Mouse (Mus musculus): Measurements from ENCODE around the gene Gtf2ird2. TPM values are rescaled to one million over a fixed set of nuclear protein-coding genes. Genes with fewer than 3 reads are reported as not detected.

Gene Gtf2ird2
- polyA plus RNA-seq (2014; fragmentation: Illumina TruSeq; extraction: RNeasy Lipid Tissue Mini Kit (QIAGEN cat#74804); ENCODE audit: low read depth, low replicate concordance), result 2.5 TPM

DNA sequence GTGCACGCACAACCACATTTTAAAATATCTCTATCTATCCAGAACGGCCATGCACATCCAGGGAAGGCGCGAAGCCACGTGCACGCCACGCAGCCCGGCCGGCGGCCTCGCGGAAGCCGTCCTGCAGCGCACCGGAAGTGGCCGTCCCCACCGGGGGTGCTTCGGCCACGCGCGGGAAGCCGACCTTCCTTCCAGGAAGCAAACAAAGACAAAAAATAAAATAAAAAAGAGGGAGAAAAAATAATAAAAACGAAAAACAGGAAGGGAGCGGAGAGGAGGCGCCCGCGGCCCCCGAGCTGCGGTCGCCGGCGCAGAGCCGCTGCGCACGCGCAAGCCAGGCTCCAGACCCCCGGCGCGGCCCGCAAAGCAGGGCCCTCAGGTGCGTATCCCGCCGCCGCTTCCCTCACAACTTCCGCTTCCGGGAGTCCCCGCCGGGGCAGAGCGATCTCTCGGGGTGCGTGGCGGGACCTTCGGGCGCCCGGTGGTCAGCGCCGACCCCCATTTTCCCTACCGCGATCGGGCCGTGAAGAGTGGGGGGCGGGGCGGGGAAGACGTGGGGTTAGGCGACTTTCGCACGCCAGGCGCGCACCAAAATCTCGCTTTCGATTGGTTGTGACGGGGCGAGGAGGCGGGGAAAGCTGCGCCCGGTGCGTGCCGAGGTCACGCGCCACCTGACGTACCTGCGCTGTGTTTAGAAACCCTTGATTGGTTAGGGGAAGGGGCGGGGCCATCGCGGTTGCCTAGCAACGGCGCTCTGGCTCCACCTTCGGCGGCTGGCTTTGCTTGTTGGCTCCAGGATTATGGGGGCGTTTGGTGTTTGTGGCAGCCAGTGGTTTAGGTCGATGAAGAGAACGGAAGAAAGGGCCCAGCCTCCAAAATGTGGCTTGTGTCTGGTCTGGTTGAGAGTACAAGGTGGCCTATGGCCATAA, at the start of gene Gtf2ird2:
Gene Gtf2ird2, plus strand, starts transcription at position 140 of the 929 bp plus-strand sequence.

GRCm38 (mm10) chr5:134176169-134176881, 7.5 kb upstream of the Gtf2ird2 start, which contains the start of gene Rcc1l:
Gene Rcc1l, minus strand, starts transcription at chr5:134176774.

DNA sequence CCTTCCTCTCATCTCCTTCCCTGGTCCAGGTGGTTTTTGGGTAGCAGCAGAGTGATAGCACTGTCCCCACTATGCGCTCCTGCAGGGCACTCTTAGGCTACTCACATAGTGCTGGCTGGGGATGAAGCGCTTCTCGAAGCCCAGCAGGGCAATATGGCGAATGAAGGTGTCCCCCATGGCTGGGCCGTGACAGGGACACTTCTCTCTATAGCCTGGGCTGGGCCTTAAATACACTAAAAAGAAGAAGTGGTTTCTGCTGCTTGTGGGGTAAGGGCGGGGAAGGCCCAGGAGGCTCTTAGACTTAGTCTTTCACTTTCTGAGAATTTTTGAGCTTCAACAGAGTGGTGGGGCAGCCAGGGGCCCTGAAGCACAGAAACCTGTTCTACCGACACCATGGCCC, 45.6 kb downstream of the Gtf2ird2 start, which contains the start of gene Ncf1:
Gene Ncf1, minus strand, starts transcription at position 235 of the 400 bp plus-strand sequence.

Other genes starting within 250 kb of the Gtf2ird2 start
- gene Castor2, start 84.3 kb upstream of the Gtf2ird2 start, polyA plus RNA-seq (2014; fragmentation: Illumina TruSeq; extraction: RNeasy Lipid Tissue Mini Kit (QIAGEN cat#74804); ENCODE audit: low read depth, low replicate concordance), result 1.9 TPM
- gene Rcc1l, start 7.2 kb upstream of the Gtf2ird2 start, polyA plus RNA-seq (2014; fragmentation: Illumina TruSeq; extraction: RNeasy Lipid Tissue Mini Kit (QIAGEN cat#74804); ENCODE audit: low read depth, low replicate concordance), result 1.3 TPM
- gene Ncf1, start 45.6 kb downstream of the Gtf2ird2 start, polyA plus RNA-seq (2014; fragmentation: Illumina TruSeq; extraction: RNeasy Lipid Tissue Mini Kit (QIAGEN cat#74804); ENCODE audit: low read depth, low replicate concordance), result 3.3 TPM
- 43.3 TPM for gene Gtf2i, start 130.7 kb downstream of the Gtf2ird2 start, polyA plus RNA-seq (2014; fragmentation: Illumina TruSeq; extraction: RNeasy Lipid Tissue Mini Kit (QIAGEN cat#74804); ENCODE audit: low read depth, low replicate concordance)

Data from sigmoid colon, adult 10 weeks (tissue).